In genomic region chr12:86881809-86882278, GRCm38 (mm10) we compare ENCODE assay signal across 8 mouse cellular contexts. TPM values are rescaled to one million over a fixed set of nuclear protein-coding genes. Genes with fewer than 3 reads are reported as not detected.
DNase-seq lines count a peak whose midpoint lies in the region; ATAC-seq and TF ChIP-seq lines count a peak whose summit lies in the region.

No protein-coding gene starts in this region.

- peak; percentile 55 to 58 for DNase-seq in cerebellum, postnatal 14 days
- DNase-seq in cerebellum, adult 11 months, result no peak
- DNase-seq in left cerebral cortex, adult 18-20 months (ENCODE audit: low spot score in 2 of 2), result no peak
- DNase-seq in spleen, adult 18-20 months, result no peak

- H3K4me1 ChIP-seq in ES-Bruce4 (ENCODE audit: control insufficient read depth, insufficient read depth, low read length), result peaks cover 2% of the 10 kb centered on the region
- peaks cover 45% of the 10 kb centered on the region for H3K4me1 ChIP-seq in forebrain, embryonic 16.5 days (replicated peaks; ENCODE audit: control insufficient read depth, insufficient read depth, low read length)
- peaks cover 57% of the 10 kb centered on the region for H3K4me1 ChIP-seq in limb, embryonic 13.5 days
- peaks cover 28% of the 10 kb centered on the region for H3K4me1 ChIP-seq in small intestine, adult 2 months (ENCODE audit: control insufficient read depth, insufficient read depth, insufficient read length, low read length)

- H3K9me3 ChIP-seq in ES-Bruce4 (replicated peaks; ENCODE audit: control insufficient read depth, insufficient read depth, low read length, poor library complexity, severe bottlenecking), result no peaks in the 10 kb centered on the region
- H3K9me3 ChIP-seq in forebrain, embryonic 16.5 days (ENCODE audit: control insufficient read depth, low read length), result no peaks in the 10 kb centered on the region
- no peaks in the 10 kb centered on the region for H3K9me3 ChIP-seq in limb, embryonic 13.5 days

- no peak for ATAC-seq in forebrain, embryonic 16.5 days
- ATAC-seq in limb, embryonic 13.5 days (ENCODE audit: low FRiP score, low read depth), result no peak

- peak overlapping the region; percentile 96 for H3K9ac ChIP-seq in ES-Bruce4 (ENCODE audit: low read depth, poor library complexity, severe bottlenecking)
- H3K9ac ChIP-seq in forebrain, embryonic 16.5 days (replicated peaks; ENCODE audit: low read depth, low read length), result peak overlapping the region; percentile 100
- peak overlapping the region; percentile 98 for H3K9ac ChIP-seq in limb, embryonic 13.5 days

- no peak for TF ChIP-seq CTCF in ES-Bruce4 (IDR thresholded peaks at IDR 0.05; ENCODE audit: low read depth, low read length)
- TF ChIP-seq CTCF in small intestine, adult 2 months (IDR thresholded peaks at IDR 0.05; ENCODE audit: extremely low read depth, insufficient read length, insufficient replicate concordance, low read depth, low read length), result no peak

- WGBS in forebrain, embryonic 16.5 days, result 5% methylated on average over 32 of the region's 33 CpGs
- WGBS in limb, embryonic 13.5 days, result 8% methylated on average over 32 of the region's 33 CpGs
- WGBS in small intestine, adult 2 months, result 58% methylated on average over 33 of the region's 33 CpGs

- H3K4me3 ChIP-seq in ES-Bruce4 (ENCODE audit: low read depth, low read length), result peak overlapping the region; percentile 90
- peak overlapping the region; percentile 99 for H3K4me3 ChIP-seq in forebrain, embryonic 16.5 days (replicated peaks; ENCODE audit: low read length)
- peak overlapping the region; percentile 92 for H3K4me3 ChIP-seq in limb, embryonic 13.5 days
- peak overlapping the region; percentile 76 for H3K4me3 ChIP-seq in small intestine, adult 2 months (ENCODE audit: low read depth, low read length)

- H3K4me2 ChIP-seq in forebrain, embryonic 16.5 days (ENCODE audit: low read length), result peak overlapping the region; percentile 93
- H3K4me2 ChIP-seq in limb, embryonic 13.5 days (replicated peaks), result peak overlapping the region; percentile 99

- TF ChIP-seq POLR2A in ES-Bruce4 (IDR thresholded peaks at IDR 0.05; ENCODE audit: insufficient read depth, low read length), result no peak
- TF ChIP-seq POLR2A in small intestine, adult 2 months (IDR thresholded peaks at IDR 0.05; ENCODE audit: low read depth, low read length), result no peak

- no peak overlapping the region for H3K27ac ChIP-seq in ES-Bruce4 (ENCODE audit: insufficient read depth, low read length)
- peak overlapping the region; percentile 100 for H3K27ac ChIP-seq in forebrain, embryonic 16.5 days (ENCODE audit: low read length)
- peak overlapping the region; percentile 100; the same call in 1 of the 2 replicates for H3K27ac ChIP-seq in limb, embryonic 13.5 days
- no peak overlapping the region for H3K27ac ChIP-seq in small intestine, adult 2 months (ENCODE audit: insufficient read depth, low read depth, low read length)

- peaks cover 18% of the 10 kb centered on the region for H3K36me3 ChIP-seq in ES-Bruce4 (ENCODE audit: control insufficient read depth, insufficient read depth, low read length, poor library complexity, severe bottlenecking)
- H3K36me3 ChIP-seq in forebrain, embryonic 16.5 days (ENCODE audit: control insufficient read depth, insufficient read depth), result no peaks in the 10 kb centered on the region
- peaks cover 10% of the 10 kb centered on the region for H3K36me3 ChIP-seq in limb, embryonic 13.5 days
- H3K36me3 ChIP-seq in small intestine, adult 2 months (ENCODE audit: control insufficient read depth, insufficient read depth, low read length), result peaks cover 5% of the 10 kb centered on the region; the same call in 1 of the 2 replicates

- no peak for TF ChIP-seq EP300 in ES-Bruce4 (IDR thresholded peaks at IDR 0.05; ENCODE audit: insufficient read depth, low read depth, low read length)

- no peaks in the 10 kb centered on the region for H3K27me3 ChIP-seq in ES-Bruce4 (ENCODE audit: control insufficient read depth, insufficient read depth, low read length, poor library complexity, severe bottlenecking)
- no peaks in the 10 kb centered on the region for H3K27me3 ChIP-seq in forebrain, embryonic 16.5 days (replicated peaks; ENCODE audit: control insufficient read depth, insufficient read depth, low read length)
- no peaks in the 10 kb centered on the region for H3K27me3 ChIP-seq in limb, embryonic 13.5 days
- no peaks in the 10 kb centered on the region for H3K27me3 ChIP-seq in small intestine, adult 2 months (ENCODE audit: control insufficient read depth, insufficient read depth, low read length)

RNA-seq across cellular contexts. Expression of gene Irf2bpl, which starts 2.8 kb away (rescaled TPM):
- polyA plus RNA-seq in ES-Bruce4 (2011; ENCODE audit: insufficient read depth, insufficient read length, low read depth, missing spikeins), result 37.9 and 40.3 TPM in 2 replicates
- polyA plus RNA-seq in forebrain, embryonic 16.5 days (2015; fragmentation: Nextera tagmentation; extraction: Ambion mirVana), result 67.0 and 74.0 TPM in 2 replicates
- polyA plus RNA-seq in limb, embryonic 13.5 days (2015; fragmentation: Nextera tagmentation; extraction: Ambion mirVana), result 39.2 and 41.2 TPM in 2 replicates
- polyA plus RNA-seq in small intestine, adult 2 months (2012; rRNA removed), result 17.5 and 30.5 TPM in 2 replicates
- total RNA-seq in left cerebral cortex, adult 18-20 months (2021), result 10 to 100 TPM; 91.6 to 93.6 TPM

Comparison
In these comparisons a context has a peak if more than half of its experiments do, and no peak if none do; other contexts are left out.
1. DNase-seq: peak in cerebellum, postnatal 14 days (2 of 2); none in cerebellum, adult 11 months (single experiment), left cerebral cortex, adult 18-20 months (0 of 2) and spleen, adult 18-20 months (0 of 2).
2. H3K27ac ChIP-seq: peak in forebrain, embryonic 16.5 days (single experiment) and limb, embryonic 13.5 days (single experiment); none in ES-Bruce4 (single experiment) and small intestine, adult 2 months (single experiment).
3. Peak in every context shown above with its lines, with median percentiles within 50 percentile points of each other: H3K4me3 ChIP-seq and H3K9ac ChIP-seq.